Mouse (Mus musculus): ENCODE results near the gene Acacb.

The Acacb gene

GRCm38 (mm10) chr5:114146028-114146888 lies at the start of gene Acacb:
Gene Acacb, plus strand, starts transcription at chr5:114146535.
- no peak for DNase-seq (ENCODE audit: low spot score in 2 of 2)

DNA sequence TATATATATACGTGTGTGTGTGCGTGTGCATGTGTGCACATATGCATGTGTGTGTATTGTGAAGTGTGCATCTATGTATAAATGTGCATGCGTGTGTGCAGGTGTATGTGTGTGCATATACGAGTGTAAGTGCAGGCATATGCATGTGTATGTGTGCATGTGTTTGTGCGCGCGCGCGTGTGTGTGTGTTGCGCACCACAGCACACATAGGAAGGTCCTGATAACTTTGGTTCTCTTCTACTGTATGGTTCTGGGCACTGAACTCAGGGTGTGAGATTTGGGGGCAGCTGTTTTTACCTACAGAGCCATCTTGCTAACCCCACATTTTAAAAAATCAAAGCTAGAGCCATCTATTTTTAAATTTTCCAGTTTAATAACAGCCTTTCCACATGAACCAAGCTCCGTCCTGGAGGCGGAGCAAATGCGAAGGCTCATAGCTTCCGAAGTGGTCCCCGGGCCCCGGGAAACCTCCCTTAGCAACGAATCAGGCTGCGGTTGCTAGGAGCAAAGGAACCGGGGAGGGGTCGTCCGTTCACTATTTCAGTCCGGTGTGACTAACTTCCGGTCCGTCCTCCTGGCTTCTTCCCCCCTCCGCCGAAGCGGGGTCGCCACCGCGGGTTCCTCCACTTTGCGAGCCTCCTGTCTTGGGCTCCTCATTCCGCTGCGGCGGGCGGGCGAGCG lies 46.5 kb upstream of the Acacb start:
- DNase-seq (ENCODE audit: low spot score in 2 of 2): peak; percentile 89

GRCm38 (mm10) chr5:114100390-114101099 lies 45.8 kb upstream of the Acacb start:
- DNase-seq (ENCODE audit: low spot score in 2 of 2): no peak

DNA sequence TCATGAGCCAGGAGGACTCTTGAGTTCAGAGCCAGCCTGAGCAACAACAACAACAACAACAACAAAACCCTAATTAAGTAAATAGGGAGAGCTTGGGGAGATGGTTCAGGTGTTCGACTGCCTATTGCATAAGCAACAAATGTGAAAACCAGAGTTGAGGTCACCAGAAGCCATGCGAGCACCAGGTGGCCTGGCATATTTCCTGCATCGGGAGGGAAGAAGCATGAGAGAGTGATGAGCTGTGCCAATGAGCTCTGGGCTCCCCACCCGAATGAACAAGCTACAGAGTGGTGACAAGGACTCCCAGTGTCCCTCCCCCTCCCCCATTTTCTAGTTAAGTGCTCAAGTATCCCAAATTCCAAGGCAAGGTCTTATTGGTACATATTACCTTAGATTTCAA lies 44.5 kb upstream of the Acacb start:
- no peak for DNase-seq (ENCODE audit: low spot score in 2 of 2)

- DNase-seq (ENCODE audit: low spot score in 2 of 2): no peak
Measured at GRCm38 (mm10) chr5:114102807-114103206, 43.5 kb upstream of the Acacb start.

GRCm38 (mm10) chr5:114106391-114106935 lies 39.9 kb upstream of the Acacb start:
- no peak for DNase-seq (ENCODE audit: low spot score in 2 of 2)

DNA sequence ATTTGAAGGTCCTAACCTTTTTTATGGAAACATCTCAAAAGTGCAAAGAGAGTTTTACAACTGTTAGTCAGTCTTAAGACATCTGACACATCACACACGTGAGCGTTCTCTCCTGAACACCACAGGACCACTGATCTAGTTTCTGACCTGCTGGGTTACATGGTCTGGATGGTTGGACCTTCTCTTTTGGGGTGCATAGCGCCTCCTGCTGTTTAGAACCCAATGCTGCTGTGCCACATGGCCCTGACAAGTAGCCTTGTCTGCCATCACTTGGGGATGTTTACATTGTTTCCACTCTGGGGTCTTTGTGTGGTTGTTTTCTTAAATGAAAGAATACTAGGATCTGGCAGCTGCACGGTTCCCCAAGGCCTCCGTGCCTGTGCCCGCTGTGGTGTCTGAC lies 33.0 kb upstream of the Acacb start:
- no peak for DNase-seq (ENCODE audit: low spot score in 2 of 2)

- DNase-seq (ENCODE audit: low spot score in 2 of 2): no peak
Measured at GRCm38 (mm10) chr5:114115030-114115429, 31.3 kb upstream of the Acacb start.

DNA sequence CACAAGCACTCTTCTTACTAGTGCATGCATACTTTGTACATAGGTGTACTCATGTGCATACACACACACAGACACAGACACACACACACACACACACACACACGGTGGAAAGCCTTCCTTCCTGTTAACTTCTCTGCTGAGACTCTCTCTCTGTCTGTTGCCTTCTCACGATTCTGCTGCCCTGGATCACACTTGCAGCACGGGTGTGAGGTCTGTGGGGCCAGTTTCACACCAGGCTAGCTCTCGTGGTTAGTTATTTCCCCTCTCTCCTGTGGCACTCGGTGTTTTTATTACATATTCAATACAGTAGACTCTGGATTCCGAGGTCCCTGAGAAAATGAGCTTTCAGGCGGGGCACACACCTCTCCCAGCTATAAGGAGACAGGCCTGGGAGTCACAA lies 29.7 kb upstream of the Acacb start:
- DNase-seq (ENCODE audit: low spot score in 2 of 2): no peak

- peak in 1 of 2 experiments; percentile 35 for DNase-seq (ENCODE audit: low spot score in 2 of 2)
Measured at GRCm38 (mm10) chr5:114119806-114120205, 26.5 kb upstream of the Acacb start.

DNA sequence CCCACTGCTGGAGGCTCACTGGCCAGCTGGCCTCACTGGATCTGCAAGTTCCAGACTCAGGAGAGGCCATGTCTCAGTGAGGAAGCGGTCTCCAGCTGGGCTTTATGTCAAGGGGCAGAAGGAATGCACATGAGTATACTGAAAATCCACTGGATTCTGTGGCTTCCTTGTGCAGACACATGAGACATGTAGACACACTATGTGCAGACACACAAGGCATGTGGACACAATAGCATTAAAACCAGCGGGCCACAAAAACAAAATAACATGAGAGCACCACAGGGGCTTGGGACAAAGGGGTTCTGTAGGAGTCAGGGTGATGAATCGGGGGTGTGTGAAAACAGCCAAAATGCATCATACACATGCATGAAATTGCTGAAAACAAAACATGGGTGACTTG lies 20.3 kb upstream of the Acacb start:
- DNase-seq (ENCODE audit: low spot score in 2 of 2): no peak

- no peak for DNase-seq (ENCODE audit: low spot score in 2 of 2)
Measured at GRCm38 (mm10) chr5:114126499-114127244, 19.7 kb upstream of the Acacb start.

- peak in 1 of 2 experiments; percentile 52 for DNase-seq (ENCODE audit: low spot score in 2 of 2)
Measured at GRCm38 (mm10) chr5:114127374-114128349, 18.7 kb upstream of the Acacb start, which contains the start of gene Alkbh2. Gene Alkbh2, minus strand, starts transcription at chr5:114128218.

GRCm38 (mm10) chr5:114129550-114130210 lies 16.7 kb upstream of the Acacb start:
- DNase-seq (ENCODE audit: low spot score in 2 of 2): no peak

DNA sequence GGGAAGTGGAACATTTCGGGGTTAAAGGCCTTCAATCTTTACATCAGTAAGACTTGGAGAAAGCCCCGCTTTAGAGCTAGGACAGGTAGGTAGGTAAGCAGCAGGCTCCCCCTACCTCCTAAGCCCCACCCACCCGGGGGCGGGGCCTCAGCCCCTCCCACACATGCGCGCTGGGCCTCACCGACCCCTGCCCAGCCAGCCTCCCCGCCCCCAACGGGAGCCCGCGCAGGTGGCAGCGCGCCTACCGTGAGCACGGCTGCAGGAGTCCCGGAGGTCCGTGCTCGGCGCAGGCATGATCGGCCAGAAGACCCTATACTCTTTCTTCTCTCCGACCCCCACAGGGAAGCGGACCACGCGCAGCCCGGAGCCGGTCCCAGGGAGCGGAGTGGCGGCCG lies 16.1 kb upstream of the Acacb start, which contains the start of gene Ung:
Gene Ung (plus strand): TSS at position 176 of the 395 bp plus-strand sequence.
- DNase-seq (ENCODE audit: low spot score in 2 of 2): no peak

- DNase-seq (ENCODE audit: low spot score in 2 of 2): peak; percentile 88 to 91
Measured at GRCm38 (mm10) chr5:114130698-114131520, 15.4 kb upstream of the Acacb start.

GRCm38 (mm10) chr5:114131521-114131840 lies 14.9 kb upstream of the Acacb start:
- no peak for DNase-seq (ENCODE audit: low spot score in 2 of 2)

DNA sequence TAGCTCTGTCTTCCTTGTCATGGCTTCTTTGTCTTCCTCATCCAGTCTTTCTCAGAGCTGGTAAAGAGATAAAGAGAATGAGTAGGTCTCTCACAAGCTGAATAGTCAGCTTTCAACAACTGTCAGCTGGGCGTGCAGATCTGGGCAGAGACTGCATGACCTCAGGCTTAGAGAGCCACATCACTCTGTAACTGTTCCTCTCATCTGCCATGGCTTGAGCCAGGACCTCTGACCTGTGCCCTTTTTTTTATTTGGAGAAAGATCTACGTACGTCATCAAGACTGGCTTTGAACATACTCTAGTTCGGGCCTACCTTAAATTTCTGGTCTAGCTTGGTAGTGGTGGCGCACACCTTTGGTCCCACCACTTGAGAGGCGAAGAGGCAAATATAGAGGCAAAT lies 13.5 kb upstream of the Acacb start:
- no peak for DNase-seq (ENCODE audit: low spot score in 2 of 2)

GRCm38 (mm10) chr5:114134091-114134534 lies 12.2 kb upstream of the Acacb start:
- DNase-seq (ENCODE audit: low spot score in 2 of 2): no peak

All from right cerebral cortex, postnatal 36 days (tissue).